Mouse (Mus musculus): ENCODE measurements at regions not wholly inside any gene's neighbourhood (a gene's known extent, or its start where the extent isn't known, plus 50 kb on each side); places are given as distances from the start of the nearest gene placed in this dataset.

GRCm38 (mm10) chr12:68694275-68695267, 464.4 kb downstream of the Rps29 start:
- no peaks in the 10 kb centered on the region for H3K27me3 ChIP-seq (ENCODE audit: control insufficient read depth, insufficient read depth, low read length, poor library complexity, severe bottlenecking)
- no peaks in the 10 kb centered on the region for H3K4me1 ChIP-seq (ENCODE audit: control insufficient read depth, insufficient read depth, low read length)
- H3K27ac ChIP-seq (ENCODE audit: insufficient read depth, low read length): no peak overlapping the region
- H3K9ac ChIP-seq (ENCODE audit: low read depth, poor library complexity, severe bottlenecking): no peak overlapping the region
- H3K4me3 ChIP-seq (ENCODE audit: low read depth, low read length): no peak overlapping the region
- TF ChIP-seq CTCF (IDR thresholded peaks at IDR 0.05; ENCODE audit: low read depth, low read length) (no peak), POLR2A (IDR thresholded peaks at IDR 0.05; ENCODE audit: insufficient read depth, low read length) (no peak), EP300 (IDR thresholded peaks at IDR 0.05; ENCODE audit: insufficient read depth, low read depth, low read length) (no peak)
- no peaks in the 10 kb centered on the region for H3K36me3 ChIP-seq (ENCODE audit: control insufficient read depth, insufficient read depth, low read length, poor library complexity, severe bottlenecking)
- H3K9me3 ChIP-seq (replicated peaks; ENCODE audit: control insufficient read depth, insufficient read depth, low read length, poor library complexity, severe bottlenecking): no peaks in the 10 kb centered on the region

GRCm38 (mm10) chr12:68688262-68688661, 470.7 kb downstream of the Rps29 start:
- no peak overlapping the region for H3K27ac ChIP-seq (ENCODE audit: insufficient read depth, low read length)
- no peaks in the 10 kb centered on the region; the same call in 1 of the 2 replicates for H3K9me3 ChIP-seq (replicated peaks; ENCODE audit: control insufficient read depth, insufficient read depth, low read length, poor library complexity, severe bottlenecking)
- H3K4me3 ChIP-seq (ENCODE audit: low read depth, low read length): no peak overlapping the region
- no peaks in the 10 kb centered on the region for H3K36me3 ChIP-seq (ENCODE audit: control insufficient read depth, insufficient read depth, low read length, poor library complexity, severe bottlenecking)
- no peaks in the 10 kb centered on the region for H3K4me1 ChIP-seq (ENCODE audit: control insufficient read depth, insufficient read depth, low read length)
- TF ChIP-seq EP300 (IDR thresholded peaks at IDR 0.05; ENCODE audit: insufficient read depth, low read depth, low read length) (no peak), CTCF (IDR thresholded peaks at IDR 0.05; ENCODE audit: low read depth, low read length) (no peak), POLR2A (IDR thresholded peaks at IDR 0.05; ENCODE audit: insufficient read depth, low read length) (no peak)
- H3K27me3 ChIP-seq (ENCODE audit: control insufficient read depth, insufficient read depth, low read length, poor library complexity, severe bottlenecking): no peaks in the 10 kb centered on the region
- no peak overlapping the region for H3K9ac ChIP-seq (ENCODE audit: low read depth, poor library complexity, severe bottlenecking)

DNA sequence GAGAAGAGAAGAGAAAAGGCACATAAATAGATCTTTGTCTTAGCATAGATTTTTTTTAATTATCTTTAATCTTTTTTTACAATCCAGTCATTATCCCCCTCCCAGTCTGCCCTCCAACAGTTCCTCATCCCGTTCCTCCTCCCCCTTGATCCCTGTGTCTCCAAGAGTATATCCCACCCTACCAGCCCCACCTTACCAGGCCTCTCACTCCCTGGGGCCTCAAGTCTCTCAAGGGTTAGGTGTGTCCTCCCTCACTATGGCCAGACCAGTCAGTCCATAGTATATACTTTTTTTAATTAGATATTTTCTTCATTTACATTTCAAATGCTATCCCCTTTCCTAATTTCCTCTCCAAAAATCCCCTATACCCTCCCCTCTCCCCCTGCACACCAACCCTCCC, 475.1 kb downstream of the Rps29 start:
- Histone ChIP-seq H3K36me3 (ENCODE audit: control insufficient read depth, insufficient read depth, low read length, poor library complexity, severe bottlenecking) (no peaks in the 10 kb centered on the region), H3K4me1 (ENCODE audit: control insufficient read depth, insufficient read depth, low read length) (no peaks in the 10 kb centered on the region), H3K27ac (ENCODE audit: insufficient read depth, low read length) (no peak overlapping the region), H3K4me3 (ENCODE audit: low read depth, low read length) (no peak overlapping the region), H3K9ac (ENCODE audit: low read depth, poor library complexity, severe bottlenecking) (no peak overlapping the region), H3K27me3 (ENCODE audit: control insufficient read depth, insufficient read depth, low read length, poor library complexity, severe bottlenecking) (no peaks in the 10 kb centered on the region), H3K9me3 (replicated peaks; ENCODE audit: control insufficient read depth, insufficient read depth, low read length, poor library complexity, severe bottlenecking) (no peaks in the 10 kb centered on the region; the same call in 1 of the 2 replicates)
- TF ChIP-seq EP300 (IDR thresholded peaks at IDR 0.05; ENCODE audit: insufficient read depth, low read depth, low read length) (no peak), POLR2A (IDR thresholded peaks at IDR 0.05; ENCODE audit: insufficient read depth, low read length) (no peak), CTCF (IDR thresholded peaks at IDR 0.05; ENCODE audit: low read depth, low read length) (no peak)

GRCm38 (mm10) chr12:68683176-68683575, 475.8 kb downstream of the Rps29 start:
- H3K27ac ChIP-seq (ENCODE audit: insufficient read depth, low read length): no peak overlapping the region
- no peaks in the 10 kb centered on the region; the same call in 1 of the 2 replicates for H3K9me3 ChIP-seq (replicated peaks; ENCODE audit: control insufficient read depth, insufficient read depth, low read length, poor library complexity, severe bottlenecking)
- TF ChIP-seq EP300 (IDR thresholded peaks at IDR 0.05; ENCODE audit: insufficient read depth, low read depth, low read length) (no peak), CTCF (IDR thresholded peaks at IDR 0.05; ENCODE audit: low read depth, low read length) (no peak), POLR2A (IDR thresholded peaks at IDR 0.05; ENCODE audit: insufficient read depth, low read length) (no peak)
- H3K36me3 ChIP-seq (ENCODE audit: control insufficient read depth, insufficient read depth, low read length, poor library complexity, severe bottlenecking): no peaks in the 10 kb centered on the region
- no peaks in the 10 kb centered on the region for H3K27me3 ChIP-seq (ENCODE audit: control insufficient read depth, insufficient read depth, low read length, poor library complexity, severe bottlenecking)
- H3K9ac ChIP-seq (ENCODE audit: low read depth, poor library complexity, severe bottlenecking): no peak overlapping the region
- H3K4me3 ChIP-seq (ENCODE audit: low read depth, low read length): no peak overlapping the region
- H3K4me1 ChIP-seq (ENCODE audit: control insufficient read depth, insufficient read depth, low read length): no peaks in the 10 kb centered on the region

- H3K9ac ChIP-seq (ENCODE audit: low read depth, poor library complexity, severe bottlenecking): no peak overlapping the region
- no peaks in the 10 kb centered on the region for H3K36me3 ChIP-seq (ENCODE audit: control insufficient read depth, insufficient read depth, low read length, poor library complexity, severe bottlenecking)
- H3K9me3 ChIP-seq (replicated peaks; ENCODE audit: control insufficient read depth, insufficient read depth, low read length, poor library complexity, severe bottlenecking): no peaks in the 10 kb centered on the region; the same call in 1 of the 2 replicates
- TF ChIP-seq POLR2A (IDR thresholded peaks at IDR 0.05; ENCODE audit: insufficient read depth, low read length) (no peak), EP300 (IDR thresholded peaks at IDR 0.05; ENCODE audit: insufficient read depth, low read depth, low read length) (no peak), CTCF (IDR thresholded peaks at IDR 0.05; ENCODE audit: low read depth, low read length) (no peak)
- H3K27me3 ChIP-seq (ENCODE audit: control insufficient read depth, insufficient read depth, low read length, poor library complexity, severe bottlenecking): no peaks in the 10 kb centered on the region
- no peaks in the 10 kb centered on the region for H3K4me1 ChIP-seq (ENCODE audit: control insufficient read depth, insufficient read depth, low read length)
- no peak overlapping the region for H3K27ac ChIP-seq (ENCODE audit: insufficient read depth, low read length)
- no peak overlapping the region for H3K4me3 ChIP-seq (ENCODE audit: low read depth, low read length)
Observed at GRCm38 (mm10) chr12:68680668-68681067, 478.3 kb downstream of the Rps29 start.

Measured in ES-Bruce4 (cell line).